Mouse (Mus musculus): ENCODE results near the gene Ywhae.

DNA sequence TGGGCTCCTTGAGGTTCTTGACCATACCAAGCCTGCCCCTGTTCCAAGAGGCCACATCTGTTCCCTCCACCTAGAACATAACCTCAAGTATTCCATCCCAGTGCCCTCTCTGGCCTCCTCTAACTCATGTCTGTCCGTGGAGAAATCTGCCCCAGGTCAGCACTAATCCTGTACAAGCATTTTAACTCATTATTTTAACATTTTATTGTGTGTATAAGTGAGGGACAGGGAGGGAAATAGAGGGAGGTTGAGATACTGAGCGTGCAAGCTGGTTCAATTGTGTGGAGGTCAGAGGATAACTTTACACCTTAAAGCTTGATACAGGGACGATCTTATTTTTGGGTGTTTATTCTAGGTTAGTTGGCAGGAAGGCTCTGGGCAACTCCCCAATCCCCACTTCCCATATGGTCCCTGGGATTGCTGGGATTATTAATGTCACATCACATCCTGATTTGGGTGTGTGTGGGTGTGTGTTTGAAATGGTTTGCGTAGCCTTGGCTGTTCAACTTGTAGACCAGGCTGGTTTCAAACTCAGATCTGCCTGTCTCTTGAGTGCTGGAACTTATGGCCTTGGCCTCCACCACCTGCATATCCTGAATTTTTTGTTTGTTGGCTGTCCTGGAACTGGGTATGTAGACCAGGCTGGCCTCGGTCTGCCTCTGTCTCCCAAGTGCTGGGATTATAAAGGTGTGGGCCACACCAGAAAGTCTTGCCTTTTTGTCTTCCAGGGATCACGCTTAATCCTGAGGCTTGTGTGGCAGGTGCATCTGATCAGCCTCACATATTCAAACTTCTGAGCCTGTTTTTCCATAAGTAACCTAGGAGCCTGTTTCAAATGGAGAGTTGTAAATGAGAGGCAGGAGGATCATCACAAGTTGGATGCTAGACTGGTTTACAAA lies 35.7 kb downstream of the Ywhae start:
- TF ChIP-seq POLR2A (IDR thresholded peaks at IDR 0.05; ENCODE audit: borderline replicate concordance, low read depth, low read length) (no peak), CTCF (IDR thresholded peaks at IDR 0.05; ENCODE audit: low read depth, low read length) (no peak)

Data from bone marrow macrophage, adult 2 months (primary cell).